Mouse (Mus musculus): ENCODE measurements around the gene Spib. TPM values are rescaled to one million over a fixed set of nuclear protein-coding genes. Genes with fewer than 3 reads are reported as not detected.

Spib gene
- polyA plus RNA-seq, 1 experiment: 0.01 TPM

- peaks cover 23% of the 10 kb centered on the region for H3K79me3 ChIP-seq (ENCODE audit: low read depth)
- TF ChIP-seq FOSL1 (IDR thresholded peaks at IDR 0.05; ENCODE audit: insufficient read depth, low read length, poor library complexity, severe bottlenecking) (no peak), USF1 (IDR thresholded peaks at IDR 0.05; ENCODE audit: low read depth) (no peak), MYOG (IDR thresholded peaks at IDR 0.05; ENCODE audit: control insufficient read depth, extremely low read depth, insufficient read length) (no peak), MAX (IDR thresholded peaks at IDR 0.05) (no peak), MYOD1 (IDR thresholded peaks at IDR 0.05; ENCODE audit: control insufficient read depth, insufficient read length, low read depth) (no peak), CTCF (IDR thresholded peaks at IDR 0.05; ENCODE audit: control insufficient read depth, insufficient read depth, insufficient read length) (no peak), CEBPB (IDR thresholded peaks at IDR 0.05; ENCODE audit: low read depth) (no peak)
- H3K4me3 ChIP-seq (ENCODE audit: insufficient read depth, poor library complexity, severe bottlenecking): peak overlapping the region; percentile 60
- H3K36me3 ChIP-seq (ENCODE audit: control insufficient read depth, insufficient read depth): peaks cover 9% of the 10 kb centered on the region
- H3K27me3 ChIP-seq (ENCODE audit: control insufficient read depth, insufficient read depth, insufficient read length): no peaks in the 10 kb centered on the region
- H3K79me2 ChIP-seq (ENCODE audit: control insufficient read depth, insufficient read depth): peaks cover 24% of the 10 kb centered on the region
- H3ac ChIP-seq (ENCODE audit: control insufficient read depth, insufficient read length, low read depth): peak overlapping the region; percentile 72
Observed at GRCm38 (mm10) chr7:44547725-44548124, 15.9 kb upstream of the Spib start.

- Histone ChIP-seq H3K36me3 (ENCODE audit: control insufficient read depth, insufficient read depth) (peaks cover 9% of the 10 kb centered on the region), H3K4me3 (ENCODE audit: insufficient read depth, poor library complexity, severe bottlenecking) (no peak overlapping the region), H3ac (ENCODE audit: control insufficient read depth, insufficient read length, low read depth) (no peak overlapping the region), H3K27me3 (ENCODE audit: control insufficient read depth, insufficient read depth, insufficient read length) (no peaks in the 10 kb centered on the region), H3K79me2 (ENCODE audit: control insufficient read depth, insufficient read depth) (peaks cover 24% of the 10 kb centered on the region), H3K79me3 (ENCODE audit: low read depth) (peaks cover 23% of the 10 kb centered on the region)
- no peak for TF ChIP-seq MYOG (IDR thresholded peaks at IDR 0.05; ENCODE audit: control insufficient read depth, extremely low read depth, insufficient read length)
- TF ChIP-seq MYOD1 (IDR thresholded peaks at IDR 0.05; ENCODE audit: control insufficient read depth, insufficient read length, low read depth): no peak
Observed at GRCm38 (mm10) chr7:44547041-44547440, 15.2 kb upstream of the Spib start.

DNA sequence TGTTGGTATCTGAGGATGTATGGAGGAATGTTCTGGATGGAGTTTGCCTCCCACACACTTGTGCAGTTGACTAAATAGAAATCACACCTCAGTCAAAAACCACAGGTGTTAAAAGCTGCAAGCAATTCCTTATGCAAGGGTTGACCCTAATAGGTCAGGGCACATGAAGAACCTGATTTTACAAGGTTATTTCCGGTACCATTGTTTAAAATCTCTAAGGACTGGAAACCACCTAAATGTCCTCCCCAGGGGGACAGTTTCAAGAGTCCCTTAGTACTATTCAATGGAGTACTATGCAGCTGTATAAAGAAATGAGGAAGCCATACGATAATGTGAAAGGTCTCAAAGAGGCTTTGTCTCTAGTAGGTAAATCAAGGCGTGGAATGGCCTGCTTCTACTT is 14.4 kb upstream of the Spib start:
- H3K79me3 ChIP-seq (ENCODE audit: low read depth): peaks cover 23% of the 10 kb centered on the region
- H3K27me3 ChIP-seq (ENCODE audit: control insufficient read depth, insufficient read depth, insufficient read length): no peaks in the 10 kb centered on the region
- no peak overlapping the region for H3K4me3 ChIP-seq (ENCODE audit: insufficient read depth, poor library complexity, severe bottlenecking)
- no peak overlapping the region for H3ac ChIP-seq (ENCODE audit: control insufficient read depth, insufficient read length, low read depth)
- TF ChIP-seq USF1 (IDR thresholded peaks at IDR 0.05; ENCODE audit: low read depth) (no peak), MAX (IDR thresholded peaks at IDR 0.05) (no peak), MYOD1 (IDR thresholded peaks at IDR 0.05; ENCODE audit: control insufficient read depth, insufficient read length, low read depth) (no peak), MYOG (IDR thresholded peaks at IDR 0.05; ENCODE audit: control insufficient read depth, extremely low read depth, insufficient read length) (no peak), CTCF (IDR thresholded peaks at IDR 0.05; ENCODE audit: control insufficient read depth, insufficient read depth, insufficient read length) (no peak), FOSL1 (IDR thresholded peaks at IDR 0.05; ENCODE audit: insufficient read depth, low read length, poor library complexity, severe bottlenecking) (no peak), CEBPB (IDR thresholded peaks at IDR 0.05; ENCODE audit: low read depth) (no peak)
- H3K79me2 ChIP-seq (ENCODE audit: control insufficient read depth, insufficient read depth): peaks cover 24% of the 10 kb centered on the region
- H3K36me3 ChIP-seq (ENCODE audit: control insufficient read depth, insufficient read depth): peaks cover 9% of the 10 kb centered on the region

DNA sequence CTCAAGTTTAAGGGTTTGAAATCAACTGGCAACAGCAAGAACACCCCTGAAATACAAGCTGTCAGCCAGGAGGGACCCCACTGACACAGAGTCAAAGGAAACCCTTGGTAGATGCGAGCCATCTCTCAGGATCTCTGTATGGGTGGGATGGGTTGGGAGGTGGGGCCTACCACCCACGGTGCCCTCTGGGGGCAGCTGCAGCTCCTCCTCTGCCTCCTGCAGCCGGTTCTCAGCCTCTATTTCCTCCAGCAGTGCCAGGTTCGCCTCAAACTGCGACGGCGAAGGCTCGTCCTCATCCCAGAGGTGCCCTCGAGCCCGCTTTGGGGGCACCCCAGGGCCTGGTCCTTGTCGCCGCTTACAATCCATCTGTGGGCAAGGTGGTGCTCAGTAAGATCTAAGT is 11.2 kb upstream of the Spib start:
- no peak overlapping the region for H3ac ChIP-seq (ENCODE audit: control insufficient read depth, insufficient read length, low read depth)
- TF ChIP-seq MAX (IDR thresholded peaks at IDR 0.05): no peak
- TF ChIP-seq CEBPB (IDR thresholded peaks at IDR 0.05; ENCODE audit: low read depth): no peak
- no peak for TF ChIP-seq MYOG (IDR thresholded peaks at IDR 0.05; ENCODE audit: control insufficient read depth, extremely low read depth, insufficient read length)
- TF ChIP-seq FOSL1 (IDR thresholded peaks at IDR 0.05; ENCODE audit: insufficient read depth, low read length, poor library complexity, severe bottlenecking): no peak
- H3K4me3 ChIP-seq (ENCODE audit: insufficient read depth, poor library complexity, severe bottlenecking): no peak overlapping the region
- H3K79me2 ChIP-seq (ENCODE audit: control insufficient read depth, insufficient read depth): peaks cover 22% of the 10 kb centered on the region
- H3K27me3 ChIP-seq (ENCODE audit: control insufficient read depth, insufficient read depth, insufficient read length): no peaks in the 10 kb centered on the region
- peaks cover 23% of the 10 kb centered on the region for H3K79me3 ChIP-seq (ENCODE audit: low read depth)
- H3K36me3 ChIP-seq (ENCODE audit: control insufficient read depth, insufficient read depth): no peaks in the 10 kb centered on the region

DNA sequence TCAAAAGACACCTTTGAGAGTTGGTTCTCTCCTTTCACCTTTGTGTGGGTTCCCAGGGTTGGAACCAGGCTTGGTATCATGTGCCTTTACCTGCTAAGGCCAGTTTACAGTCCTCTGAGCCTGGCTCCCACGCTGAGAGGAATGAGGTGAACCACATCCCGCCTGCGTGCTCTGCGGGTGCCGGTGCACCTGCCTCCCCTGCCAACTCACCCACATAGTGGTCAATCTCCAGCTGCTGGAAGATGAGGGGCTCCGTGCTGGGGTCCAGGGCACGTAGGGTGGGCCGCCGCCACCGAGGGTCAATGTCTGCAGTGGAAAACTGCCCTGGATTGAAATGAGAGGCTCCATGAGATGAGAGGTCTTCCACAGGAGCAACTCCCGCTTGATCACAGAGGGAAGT is 10.7 kb upstream of the Spib start:
- H3ac ChIP-seq (ENCODE audit: control insufficient read depth, insufficient read length, low read depth): no peak overlapping the region
- H3K79me3 ChIP-seq (ENCODE audit: low read depth): peaks cover 18% of the 10 kb centered on the region
- H3K79me2 ChIP-seq (ENCODE audit: control insufficient read depth, insufficient read depth): peaks cover 17% of the 10 kb centered on the region
- no peaks in the 10 kb centered on the region for H3K36me3 ChIP-seq (ENCODE audit: control insufficient read depth, insufficient read depth)
- no peak overlapping the region for H3K4me3 ChIP-seq (ENCODE audit: insufficient read depth, poor library complexity, severe bottlenecking)
- TF ChIP-seq CTCF (IDR thresholded peaks at IDR 0.05; ENCODE audit: control insufficient read depth, insufficient read depth, insufficient read length) (no peak), FOSL1 (IDR thresholded peaks at IDR 0.05; ENCODE audit: insufficient read depth, low read length, poor library complexity, severe bottlenecking) (no peak), MYOD1 (IDR thresholded peaks at IDR 0.05; ENCODE audit: control insufficient read depth, insufficient read length, low read depth) (no peak), MYOG (IDR thresholded peaks at IDR 0.05; ENCODE audit: control insufficient read depth, extremely low read depth, insufficient read length) (no peak), CEBPB (IDR thresholded peaks at IDR 0.05; ENCODE audit: low read depth) (no peak), MAX (IDR thresholded peaks at IDR 0.05) (no peak), USF1 (IDR thresholded peaks at IDR 0.05; ENCODE audit: low read depth) (no peak)
- H3K27me3 ChIP-seq (ENCODE audit: control insufficient read depth, insufficient read depth, insufficient read length): no peaks in the 10 kb centered on the region

- Histone ChIP-seq H3ac (ENCODE audit: control insufficient read depth, insufficient read length, low read depth) (no peak overlapping the region), H3K79me2 (ENCODE audit: control insufficient read depth, insufficient read depth) (no peaks in the 10 kb centered on the region), H3K4me3 (ENCODE audit: insufficient read depth, poor library complexity, severe bottlenecking) (no peak overlapping the region), H3K79me3 (ENCODE audit: low read depth) (no peaks in the 10 kb centered on the region), H3K36me3 (ENCODE audit: control insufficient read depth, insufficient read depth) (peaks cover 4% of the 10 kb centered on the region), H3K27me3 (ENCODE audit: control insufficient read depth, insufficient read depth, insufficient read length) (no peaks in the 10 kb centered on the region)
- no peak for TF ChIP-seq MAX (IDR thresholded peaks at IDR 0.05)
- no peak for TF ChIP-seq CEBPB (IDR thresholded peaks at IDR 0.05; ENCODE audit: low read depth)
- no peak for TF ChIP-seq FOSL1 (IDR thresholded peaks at IDR 0.05; ENCODE audit: insufficient read depth, low read length, poor library complexity, severe bottlenecking)
- no peak for TF ChIP-seq MYOD1 (IDR thresholded peaks at IDR 0.05; ENCODE audit: control insufficient read depth, insufficient read length, low read depth)
- TF ChIP-seq MYOG (IDR thresholded peaks at IDR 0.05; ENCODE audit: control insufficient read depth, extremely low read depth, insufficient read length): no peak
- TF ChIP-seq CTCF (IDR thresholded peaks at IDR 0.05; ENCODE audit: control insufficient read depth, insufficient read depth, insufficient read length): no peak
- no peak for TF ChIP-seq USF1 (IDR thresholded peaks at IDR 0.05; ENCODE audit: low read depth)
Observed at GRCm38 (mm10) chr7:44538756-44539624, 7.1 kb upstream of the Spib start.

All from C2C12 (cell line).